Mouse (Mus musculus) bone marrow, adult 2 months (tissue): ENCODE results near the gene Arl14ep. TPM values are rescaled to one million over a fixed set of nuclear protein-coding genes. Genes with fewer than 3 reads are reported as not detected.
A peak's percentile ranks its signal among the peaks of the same experiment; 100 is the strongest.

Experiments used
- H3K27ac ChIP-seq: fragments of 200-500 bp; 2 replicates; pipeline ENCODE4 v1.5.1; 2012; ENCODE audit warnings: low read depth, mild to moderate bottlenecking, control low read depth, inconsistent platforms, low read length; ENCODE audit not compliant: control insufficient read depth, poor library complexity, insufficient read depth
- H3K4me1 ChIP-seq: fragments of 200-500 bp; 2 replicates; pipeline ENCODE4 v1.6.1; 2011; ENCODE audit warnings: low read length; ENCODE audit not compliant: control insufficient read depth, insufficient read depth
- H3K4me3 ChIP-seq: fragments of 200-500 bp; replicated peaks from 2 replicates; pipeline ENCODE3; 2011; ENCODE audit warnings: mild to moderate bottlenecking, low read depth, low read length, control low read depth; ENCODE audit not compliant: control insufficient read depth
- CTCF ChIP-seq: fragments of 200-500 bp; IDR thresholded peaks from 2 replicates; pipeline ENCODE4 v1.5.1; 2011; ENCODE audit warnings: low read length, control low read depth; ENCODE audit not compliant: control insufficient read depth, insufficient read depth
- POLR2A ChIP-seq: fragments of 200-500 bp; IDR thresholded peaks from 2 replicates; pipeline ENCODE4 v1.6.1; 2011; ENCODE audit warnings: low read depth, mild to moderate bottlenecking, control low read depth, low read length, borderline replicate concordance; ENCODE audit not compliant: control insufficient read depth
- WGBS: fragments of 180-500 bp; shearing (Covaris S2); methylation state at CpG from one replicate; pipeline ENCODE4 v1.1.7; 2018; 5-methylcytosine and 5-hydroxymethylcytosine counted together
- polyA plus RNA-seq: library from polyadenylated mRNA; stranded (reverse); fragments of >200 nt; gene quantifications from 2 replicates; pipeline ENCODE4 v1.2.4, GENCODE M21; 2011; ENCODE audit warnings: low replicate concordance; ENCODE audit not compliant: missing spikeins, insufficient read depth, insufficient read length

The Arl14ep gene
- polyA plus RNA-seq, 1 experiment = 16.4 TPM

- H3K27ac ChIP-seq = no peak overlapping the region
- TF ChIP-seq CTCF (no peak), POLR2A (no peak)
- 71% methylated on average over 2 of the region's 2 CpGs for WGBS
- H3K4me1 ChIP-seq = no peaks in the 10 kb centered on the region
- H3K4me3 ChIP-seq = no peak overlapping the region
Measured at GRCm38 (mm10) chr2:106984945-106985344, 10.7 kb upstream of the Arl14ep start.

- no peak overlapping the region for H3K27ac ChIP-seq
- WGBS = 39% methylated on average over 6 of the region's 6 CpGs
- TF ChIP-seq POLR2A (no peak), CTCF (no peak)
- no peak overlapping the region for H3K4me3 ChIP-seq
- no peaks in the 10 kb centered on the region for H3K4me1 ChIP-seq
Measured at GRCm38 (mm10) chr2:106982503-106982902, 8.3 kb upstream of the Arl14ep start.

- Histone ChIP-seq H3K4me3 (no peak overlapping the region), H3K27ac (no peak overlapping the region), H3K4me1 (no peaks in the 10 kb centered on the region)
- WGBS = 77% methylated on average over 3 of the region's 3 CpGs
- no peak for TF ChIP-seq POLR2A
- no peak for TF ChIP-seq CTCF
Measured at GRCm38 (mm10) chr2:106976472-106976871, 2.2 kb upstream of the Arl14ep start.

GRCm38 (mm10) chr2:106973332-106973958, 779 bp downstream of the Arl14ep start:
- 66% methylated on average over 17 of the region's 17 CpGs for WGBS
- Histone ChIP-seq H3K4me1 (no peaks in the 10 kb centered on the region), H3K4me3 (peak overlapping the region; percentile 62), H3K27ac (no peak overlapping the region)
- TF ChIP-seq POLR2A (no peak), CTCF (no peak)

- TF ChIP-seq CTCF (no peak), POLR2A (no peak)
- Histone ChIP-seq H3K4me1 (no peaks in the 10 kb centered on the region), H3K27ac (no peak overlapping the region), H3K4me3 (no peak overlapping the region)
- WGBS = 68% methylated on average over 6 of the region's 6 CpGs
Measured at GRCm38 (mm10) chr2:106972851-106973250, 1.4 kb downstream of the Arl14ep start.

GRCm38 (mm10) chr2:106970971-106971370, 3.3 kb downstream of the Arl14ep start:
- 89% methylated on average over 12 of the region's 12 CpGs for WGBS
- TF ChIP-seq POLR2A = no peak
- H3K4me3 ChIP-seq = no peak overlapping the region
- H3K27ac ChIP-seq = no peak overlapping the region
- H3K4me1 ChIP-seq = no peaks in the 10 kb centered on the region

GRCm38 (mm10) chr2:106968320-106968719, 5.9 kb downstream of the Arl14ep start:
- TF ChIP-seq POLR2A (no peak), CTCF (no peak)
- Histone ChIP-seq H3K4me1 (no peaks in the 10 kb centered on the region), H3K4me3 (no peak overlapping the region), H3K27ac (no peak overlapping the region)
- 81% methylated on average over 6 of the region's 6 CpGs for WGBS

- Histone ChIP-seq H3K4me1 (no peaks in the 10 kb centered on the region), H3K4me3 (no peak overlapping the region), H3K27ac (no peak overlapping the region)
- TF ChIP-seq CTCF = no peak
- no peak for TF ChIP-seq POLR2A
- WGBS = 77% methylated on average over 3 of the region's 3 CpGs
Measured at GRCm38 (mm10) chr2:106963560-106963959, 10.7 kb downstream of the Arl14ep start.

GRCm38 (mm10) chr2:106961650-106962049, 12.6 kb downstream of the Arl14ep start:
- Histone ChIP-seq H3K4me3 (no peak overlapping the region), H3K27ac (no peak overlapping the region), H3K4me1 (no peaks in the 10 kb centered on the region)
- TF ChIP-seq POLR2A (no peak), CTCF (no peak)
- WGBS = 86% methylated on average over 3 of the region's 3 CpGs
